Mouse (Mus musculus) kidney, adult 11 months (tissue): ENCODE measurements around the gene Adra1b.

Experiments
- DNase-seq: peaks from one replicate; pipeline ENCODE4 v3.0.0; 2022

Gene Adra1b

GRCm38 (mm10) chr11:43892546-43892945 lies 8.5 kb downstream of the Adra1b start:
- no peak for DNase-seq

- DNase-seq = peak; percentile 89
These were observed 9.6 kb downstream of the Adra1b start for GRCm38 (mm10) chr11:43891457-43891856.

- no peak for DNase-seq
These were observed 11.6 kb downstream of the Adra1b start for GRCm38 (mm10) chr11:43889208-43889915.

- DNase-seq = peak; percentile 58
These were observed 12.3 kb downstream of the Adra1b start for GRCm38 (mm10) chr11:43888736-43889135.

DNA sequence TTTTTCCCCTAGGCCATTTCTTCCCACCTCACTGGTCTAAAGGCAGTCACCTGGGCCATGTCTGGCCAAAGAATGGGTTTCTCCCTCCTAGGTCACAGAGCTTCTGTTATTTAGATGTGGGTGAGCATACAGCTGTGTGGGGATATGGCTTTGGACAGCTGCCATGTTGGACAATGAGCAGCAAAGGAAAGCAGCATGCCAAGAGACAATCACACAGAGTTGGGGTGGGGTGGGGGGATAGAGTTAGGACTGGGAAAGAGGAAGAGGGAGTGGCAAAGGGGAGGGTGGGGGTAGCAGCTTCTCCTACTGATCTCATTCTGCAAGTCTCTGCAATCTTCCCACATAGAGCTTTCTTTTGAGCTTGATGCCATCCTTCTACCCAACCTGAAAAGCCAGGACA lies 13.4 kb downstream of the Adra1b start:
- no peak for DNase-seq

GRCm38 (mm10) chr11:43884521-43884920 lies 16.5 kb downstream of the Adra1b start:
- no peak for DNase-seq

GRCm38 (mm10) chr11:43883641-43884181 lies 17.3 kb downstream of the Adra1b start:
- DNase-seq = no peak

DNA sequence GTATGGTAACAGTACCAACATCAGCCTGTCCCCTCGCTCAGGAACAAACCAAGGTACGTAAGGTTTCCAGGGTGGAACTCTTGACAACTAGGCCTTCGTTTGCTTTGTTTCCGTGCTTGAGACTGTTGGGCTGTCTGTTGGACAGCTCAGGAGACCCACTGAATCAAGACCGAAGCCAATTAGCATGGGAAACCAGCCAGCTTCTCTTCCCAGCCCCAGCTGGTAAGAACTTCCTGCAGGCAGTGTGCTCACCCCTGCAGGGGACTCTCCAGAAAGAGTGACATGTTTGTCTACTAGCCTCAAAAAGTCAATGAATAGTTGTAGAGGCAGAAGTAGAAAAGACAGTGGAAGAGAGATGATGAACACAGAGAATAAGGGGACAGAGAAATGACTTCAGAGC lies 23.8 kb downstream of the Adra1b start:
- DNase-seq = no peak

DNA sequence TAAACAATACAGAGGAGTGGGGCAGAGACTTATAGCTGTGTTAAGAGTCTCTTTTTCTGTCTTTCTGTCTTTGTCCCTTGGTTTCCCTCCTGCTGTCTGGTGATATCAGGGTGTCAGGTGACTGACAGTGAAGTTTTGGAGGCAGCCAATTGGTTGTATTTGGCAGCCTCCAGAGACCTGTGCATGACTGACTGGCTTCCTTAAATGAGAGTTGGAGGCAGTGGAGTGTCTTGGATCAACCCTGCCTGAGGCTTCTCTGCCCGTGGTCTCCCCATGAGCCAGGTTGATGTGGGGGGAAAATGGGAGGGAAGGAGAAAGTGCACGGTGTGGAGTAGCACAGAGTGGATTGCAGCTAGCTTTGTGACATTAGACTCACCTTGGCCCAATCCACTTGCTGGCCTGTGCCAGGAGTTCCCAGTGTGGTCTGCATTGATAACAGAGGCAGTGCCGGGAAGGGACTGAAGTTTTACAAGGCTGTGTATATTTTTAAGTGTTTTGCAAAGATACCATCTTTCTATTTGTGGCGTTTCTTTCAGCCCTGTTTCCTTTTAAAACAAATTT lies 33.2 kb downstream of the Adra1b start:
- DNase-seq = no peak

DNA sequence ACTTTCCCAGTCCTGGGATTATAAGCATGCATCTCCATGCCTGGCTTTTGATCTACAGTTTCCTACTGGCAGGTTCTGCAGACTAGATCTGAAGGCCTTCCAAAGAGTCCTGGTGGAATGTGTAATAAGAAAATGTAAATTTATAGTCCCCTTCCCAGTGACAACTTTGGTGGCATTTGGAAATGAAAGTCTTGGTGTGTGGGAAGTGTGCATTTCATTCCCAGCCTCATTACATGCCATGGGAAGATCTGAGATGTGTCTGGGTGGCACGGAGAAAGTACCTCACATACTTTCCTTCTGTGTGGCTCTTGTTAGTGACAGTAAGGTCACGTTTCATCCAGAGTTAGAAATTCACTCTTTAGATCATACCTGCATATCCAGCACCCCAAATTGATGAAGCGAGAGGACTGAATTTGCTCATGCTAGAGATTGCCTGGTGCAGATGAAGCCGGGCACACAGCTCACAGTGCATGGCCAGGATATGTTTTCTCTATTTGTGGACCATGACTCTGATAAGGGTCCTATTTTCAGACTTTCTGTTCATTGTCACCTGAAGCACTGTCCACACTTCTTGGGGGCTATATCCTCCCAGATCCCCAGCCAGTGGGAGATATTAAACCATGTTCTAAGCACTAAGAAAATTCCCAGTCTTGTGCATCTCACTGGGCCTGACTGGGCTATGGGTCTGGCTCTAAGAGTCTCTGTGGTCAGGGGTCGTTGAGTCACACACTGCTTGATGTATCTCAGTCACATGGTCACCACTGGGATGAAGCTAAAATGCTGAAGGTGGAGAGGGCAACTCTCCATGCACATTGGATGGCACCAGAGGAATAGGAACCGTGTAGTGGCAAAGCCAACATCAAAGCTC lies 35.5 kb downstream of the Adra1b start:
- DNase-seq = no peak

DNA sequence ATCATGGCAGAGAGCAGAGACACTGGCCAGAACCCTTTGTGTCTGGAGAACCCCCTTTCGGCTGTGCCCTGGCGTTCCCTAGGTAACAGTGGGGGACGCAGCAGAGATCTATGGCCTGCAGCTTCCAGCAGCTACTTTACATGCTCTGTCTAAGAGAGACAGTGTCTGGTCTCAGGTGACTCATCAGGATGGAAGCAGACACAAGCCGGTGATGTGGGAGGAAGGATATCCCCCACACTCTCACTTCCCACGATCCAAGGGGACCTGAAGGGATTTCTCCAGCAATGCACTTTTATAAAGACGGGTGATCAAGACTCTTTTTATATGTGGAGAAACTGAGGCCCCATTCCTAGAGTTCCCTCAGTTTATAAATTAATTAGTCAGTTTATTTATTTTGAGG lies 48.0 kb downstream of the Adra1b start:
- DNase-seq = no peak

DNA sequence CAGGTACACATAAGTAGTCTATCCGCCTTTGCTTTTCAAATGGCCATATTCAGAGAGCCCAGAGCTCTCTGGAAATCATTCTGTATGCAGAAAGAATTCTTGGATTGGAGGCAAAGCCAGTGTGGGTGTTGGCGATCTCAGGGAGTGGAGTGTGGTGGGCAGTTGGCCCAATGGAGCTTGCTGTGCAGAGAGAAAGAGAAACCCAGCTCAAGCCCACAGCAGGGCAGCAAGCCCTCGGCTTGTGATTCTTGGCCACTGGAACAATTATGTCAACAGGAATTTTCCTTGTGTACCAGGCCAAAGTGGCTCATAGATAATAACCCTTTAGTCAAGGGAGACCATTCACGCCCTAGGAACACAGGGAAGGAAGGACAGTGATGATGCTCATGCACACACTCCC lies 53.0 kb downstream of the Adra1b start:
- DNase-seq = no peak

- DNase-seq = no peak
These were observed 59.4 kb downstream of the Adra1b start for GRCm38 (mm10) chr11:43841596-43841995.

- no peak for DNase-seq
These were observed 60.5 kb downstream of the Adra1b start for GRCm38 (mm10) chr11:43840491-43840890.

DNA sequence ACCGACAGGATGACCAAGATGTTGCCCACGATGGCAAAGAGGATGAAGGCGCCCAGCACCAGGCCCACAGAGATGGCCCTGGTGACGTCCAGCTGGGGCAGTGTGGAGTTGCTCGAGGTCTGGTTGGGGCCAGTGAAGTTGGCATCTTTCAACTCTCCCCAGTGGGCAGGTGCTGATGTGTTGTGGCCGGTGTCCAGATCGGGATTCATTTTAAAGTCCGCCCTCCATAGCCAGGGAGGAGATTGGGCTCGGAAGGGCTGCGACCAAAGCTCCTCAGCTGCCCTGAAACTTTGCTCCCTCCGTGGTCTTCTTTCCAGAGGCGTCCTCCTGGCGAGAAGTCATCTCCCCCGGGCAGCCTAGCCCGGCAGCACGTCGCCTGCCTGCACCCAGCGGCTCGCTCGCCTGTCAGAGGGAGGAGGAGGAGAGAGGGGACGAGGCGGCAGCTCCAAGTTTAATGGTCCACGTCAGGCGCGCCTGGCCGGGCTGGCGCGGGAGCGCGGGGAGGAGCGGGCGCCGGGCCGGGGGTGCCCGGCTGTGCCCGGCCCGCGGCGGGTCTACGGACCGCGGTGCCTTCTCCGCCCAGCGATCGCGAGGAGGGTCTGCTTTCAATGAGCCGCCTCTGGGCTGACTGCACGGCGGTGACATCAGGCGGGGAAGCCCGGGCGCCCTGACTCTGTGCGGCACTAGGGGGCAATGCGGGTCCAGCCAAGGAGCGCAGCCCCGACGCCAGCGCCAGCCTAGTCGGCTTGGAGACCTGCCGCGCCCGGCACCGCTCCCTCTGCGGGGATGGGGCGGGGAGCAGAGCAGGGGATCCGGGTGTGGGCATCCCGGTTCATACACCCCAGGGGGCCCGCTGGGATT lies 64.9 kb downstream of the Adra1b start:
- peak; percentile 46 for DNase-seq

- no peak for DNase-seq
These were observed 65.6 kb downstream of the Adra1b start for GRCm38 (mm10) chr11:43835456-43835855.

- DNase-seq = no peak
These were observed 66.5 kb downstream of the Adra1b start for GRCm38 (mm10) chr11:43834531-43834930.

GRCm38 (mm10) chr11:43831530-43831929 lies 69.5 kb downstream of the Adra1b start:
- no peak for DNase-seq

DNA sequence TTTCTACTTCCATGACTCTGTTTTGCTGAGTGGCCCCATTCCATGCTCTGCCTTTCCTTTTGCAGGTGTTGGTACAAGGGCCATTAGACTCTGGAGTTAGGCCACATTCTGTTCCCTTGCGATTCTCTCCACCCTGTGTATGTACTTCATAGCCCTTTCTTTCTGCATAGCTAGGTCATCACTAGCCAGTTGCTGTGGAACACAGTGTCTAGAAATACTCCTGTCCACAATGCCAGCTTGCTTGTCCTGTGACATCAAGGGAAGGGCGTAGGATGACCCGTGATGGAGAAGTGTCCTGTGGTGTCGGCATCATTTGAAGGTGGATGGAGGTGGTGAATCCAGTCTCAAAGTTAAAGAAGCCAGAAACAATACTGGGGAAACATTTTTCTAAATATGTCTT lies 74.2 kb downstream of the Adra1b start:
- DNase-seq = no peak

GRCm38 (mm10) chr11:43823349-43823748 lies 77.7 kb downstream of the Adra1b start:
- no peak for DNase-seq

- DNase-seq = no peak
These were observed 80.2 kb downstream of the Adra1b start for GRCm38 (mm10) chr11:43820552-43821460.
